Mouse (Mus musculus) heart, postnatal 36 days (tissue): ENCODE measurements around the gene Wdr19. TPM values are rescaled to one million over a fixed set of nuclear protein-coding genes. Genes with fewer than 3 reads are reported as not detected.
"Not testable (repeated sequence)": the region's sequence is repeated elsewhere in the genome, so short reads cannot be mapped to it uniquely, and the experiment has no call there.

Experiments used
- DNase-seq, 2 experiments: peaks; one replicate each; pipeline ENCODE4 v3.0.0; 2021 to 2022
- intact Hi-C: fragments of 180-260 bp; cut with DNase I; formaldehyde crosslinking; loops from one replicate; pipeline ENCODE4 v1.15.1; 2025
- total RNA-seq, 2 experiments: library from RNA; stranded (reverse); gene quantifications; 2 replicates each; pipeline ENCODE4 v1.2.3; 2021

The Wdr19 gene
- total RNA-seq, 2 experiments from 2014 or later, result 1.6 to 1.7 TPM

DNA sequence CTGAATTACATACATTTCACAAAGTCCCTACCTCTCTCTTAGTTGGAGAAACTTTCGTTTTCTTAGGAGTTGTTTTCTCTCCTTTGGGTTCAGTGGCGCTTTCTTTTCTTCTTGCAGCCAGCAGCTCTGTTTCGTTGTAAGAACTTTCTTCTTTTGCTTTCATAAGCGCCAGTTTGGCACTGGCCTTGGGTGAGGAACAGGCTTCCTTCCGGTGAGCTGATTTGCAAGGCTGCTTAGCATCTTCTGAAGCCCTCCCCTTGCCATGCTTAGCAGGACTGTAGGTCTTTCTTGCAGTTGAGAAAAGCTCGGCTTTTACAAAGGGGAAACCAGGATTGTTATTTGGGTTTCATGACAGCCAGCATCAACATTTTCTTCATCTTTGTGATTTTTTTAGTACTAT lies 94.1 kb downstream of the Wdr19 start:
- no peak for DNase-seq
- intact Hi-C loops, result no loop called here

DNA sequence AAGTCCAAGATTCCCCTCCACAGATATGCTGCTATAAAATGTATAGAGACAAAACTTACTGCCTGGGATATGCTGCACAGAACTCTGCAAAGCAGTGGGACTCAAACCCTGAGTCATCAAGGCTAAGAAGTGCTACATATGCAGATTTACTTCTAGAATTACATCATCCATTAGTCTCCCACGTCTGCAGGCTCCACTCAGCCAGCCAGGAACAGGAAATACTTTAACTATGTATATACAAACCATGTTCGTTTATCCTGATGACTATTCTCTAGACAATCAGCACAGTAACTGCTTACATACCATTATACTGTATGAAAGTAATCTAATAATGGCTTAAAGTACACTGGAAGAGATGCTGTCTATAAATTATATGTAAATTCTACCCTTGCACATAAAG lies 94.8 kb downstream of the Wdr19 start:
- intact Hi-C loops, result no loop called here
- DNase-seq, result no peak

DNA sequence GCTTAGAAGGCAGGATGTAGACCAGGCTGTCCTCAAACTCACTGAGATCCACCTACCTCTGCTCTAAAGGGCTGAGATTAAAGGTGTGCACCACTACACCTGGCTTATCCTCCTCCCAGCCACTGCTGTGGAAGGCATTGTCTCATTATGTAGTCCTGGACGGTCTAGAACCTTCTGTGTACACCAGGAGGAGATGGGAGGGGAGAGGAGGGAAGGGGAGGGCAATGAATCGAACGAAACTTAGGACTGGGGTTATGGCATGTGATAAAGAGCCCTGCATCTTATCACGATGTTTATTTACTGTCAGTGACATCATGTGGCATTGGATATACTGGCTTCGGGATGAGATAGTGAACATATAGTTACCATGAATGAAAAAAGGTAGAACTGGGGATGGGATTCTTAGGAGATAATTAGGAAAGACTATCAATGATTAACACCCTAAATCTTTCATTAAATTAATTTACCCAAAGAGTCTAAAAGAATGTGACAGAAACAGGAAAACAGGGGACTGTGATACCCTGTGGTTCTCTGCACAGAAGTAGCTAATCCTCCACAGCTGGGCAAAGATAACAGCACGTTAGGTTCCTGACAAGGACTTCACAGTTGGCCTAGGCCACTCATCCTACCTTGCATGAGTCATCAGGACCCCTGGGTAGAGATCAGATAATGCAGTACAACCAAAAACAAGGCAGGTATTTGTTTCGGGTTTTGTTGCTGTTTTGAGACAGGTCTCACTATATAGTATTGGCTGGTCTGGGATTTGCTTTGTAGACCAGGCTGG lies 98.9 kb downstream of the Wdr19 start:
- DNase-seq, result no peak
- intact Hi-C loops, result no loop called here

DNA sequence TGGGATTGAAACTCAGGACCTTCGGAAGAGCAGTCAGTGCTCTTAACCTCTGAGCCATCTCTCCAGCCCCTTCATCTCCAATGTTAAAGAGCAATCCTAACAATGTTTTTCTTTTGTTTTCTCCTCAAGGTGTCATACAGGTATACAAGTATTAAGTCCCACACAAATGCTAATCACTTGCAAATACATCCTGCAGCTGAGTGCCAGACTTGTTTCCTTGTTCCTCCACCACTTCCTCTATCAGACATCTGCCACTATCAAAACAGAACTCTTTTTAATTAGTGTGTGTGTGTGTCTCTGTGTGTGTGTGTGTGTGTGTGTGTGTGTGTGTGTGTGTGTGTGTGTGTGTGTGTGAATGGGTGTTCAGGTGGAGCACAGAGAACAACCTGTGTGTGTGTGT lies 100.1 kb downstream of the Wdr19 start:
- intact Hi-C loops, DNase-seq: not testable (repeated sequence)

DNA sequence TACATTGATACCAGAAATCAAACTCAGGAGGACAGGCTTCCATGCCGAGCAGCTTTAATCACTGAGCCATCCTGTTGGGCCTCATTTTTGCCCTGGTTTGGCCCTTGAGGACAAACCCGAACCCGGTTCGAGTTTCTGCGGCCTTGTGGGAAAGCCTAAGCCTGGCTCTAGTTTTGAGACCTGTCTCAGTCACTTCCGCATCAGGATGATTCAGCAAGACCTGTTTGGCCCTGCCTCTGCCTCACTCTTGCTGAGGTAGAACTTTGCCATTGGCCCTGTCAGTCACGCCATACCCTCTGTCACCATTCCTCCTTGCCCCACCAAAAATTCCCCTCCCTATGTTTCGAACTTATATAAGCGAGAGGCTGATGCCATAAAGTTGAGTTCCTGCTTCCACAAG lies 100.6 kb downstream of the Wdr19 start:
- DNase-seq, result no peak
- intact Hi-C loops, result no loop called here

DNA sequence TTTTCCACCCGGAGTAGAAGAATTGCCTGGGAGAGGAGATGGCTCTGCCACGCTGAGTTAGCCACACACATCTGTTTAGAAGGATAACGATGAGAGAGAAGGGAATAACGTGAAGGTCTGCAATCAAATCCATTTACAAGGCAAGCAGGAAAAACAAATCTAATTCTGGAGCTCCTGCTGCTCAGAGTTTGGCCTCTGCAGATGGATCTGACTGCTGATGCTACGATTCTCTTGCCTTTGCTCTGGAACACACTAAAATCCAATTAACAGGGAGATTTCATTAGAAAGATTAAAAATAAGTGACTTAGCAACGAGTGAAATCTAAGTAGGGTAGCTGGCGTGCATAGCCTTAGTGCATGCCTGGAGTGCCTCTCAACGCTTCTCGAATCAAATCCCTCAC lies 106.0 kb downstream of the Wdr19 start:
- intact Hi-C loops, result no loop called here
- DNase-seq, result no peak

DNA sequence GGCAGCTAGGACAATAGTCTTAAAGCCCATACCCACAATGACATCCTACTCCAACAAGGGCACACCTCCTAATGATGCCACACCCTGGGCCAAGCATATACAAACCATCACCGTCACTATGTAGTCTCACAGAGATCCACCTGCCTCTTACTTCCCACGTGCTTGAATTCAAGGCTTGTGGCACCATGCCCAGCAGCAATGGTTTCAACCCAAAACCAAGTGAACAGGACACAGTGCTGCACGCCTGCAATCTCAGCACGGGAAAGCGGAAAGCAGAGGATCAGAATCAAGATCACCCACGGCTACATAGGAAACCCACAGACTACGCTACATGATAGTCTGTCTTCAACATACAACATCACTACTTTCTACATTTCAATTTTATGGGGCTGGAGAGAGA lies 108.7 kb downstream of the Wdr19 start:
- intact Hi-C loops, result no loop called here
- DNase-seq, result no peak

DNA sequence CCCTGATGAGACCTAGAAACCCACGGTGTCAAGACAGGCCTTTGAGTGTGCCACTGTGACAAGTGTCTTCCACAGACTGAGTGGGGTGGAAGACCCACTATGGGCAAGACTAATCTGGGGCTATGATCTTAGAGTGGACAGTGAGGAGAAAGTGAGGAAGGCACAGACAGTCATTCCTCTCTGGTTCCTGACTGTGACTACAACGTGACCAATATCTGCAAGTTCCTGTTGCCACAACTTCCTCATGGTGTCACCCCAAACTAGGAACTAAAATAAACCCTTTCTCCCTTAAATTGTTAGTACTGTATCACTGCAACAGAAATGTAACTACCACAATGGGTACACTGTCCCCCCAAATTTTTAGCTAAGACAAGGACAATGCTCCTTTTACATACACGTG lies 109.4 kb downstream of the Wdr19 start:
- no peak for DNase-seq

More for the DNA sequence above, 109.4 kb downstream of the Wdr19 start:
- intact Hi-C loops, result no loop called here

Other genes with a start within 250 kb of the Wdr19 start
- under 1 TPM; 0.94 to 0.98 TPM for gene Tlr6, start 239.6 kb upstream of the Wdr19 start, total RNA-seq
- 10 to 100 TPM; 16.4 to 16.8 TPM for gene Fam114a1, start 229.6 kb upstream of the Wdr19 start, total RNA-seq
- under 1 TPM in 1 of 2 experiments, not detected in 1; 0.30 TPM for gene Tmem156, start 107.6 kb upstream of the Wdr19 start, total RNA-seq
- gene Klhl5, start 92.2 kb upstream of the Wdr19 start, total RNA-seq, result 10 to 100 TPM; 14.3 to 15.1 TPM
- 10 to 100 TPM; 31.1 to 42.5 TPM for gene Rfc1, start 136.0 kb downstream of the Wdr19 start, total RNA-seq
- under 1 TPM; 0.14 to 0.36 TPM for gene Klb, start 148.6 kb downstream of the Wdr19 start, total RNA-seq
- gene Rpl9, start 191.7 kb downstream of the Wdr19 start, total RNA-seq, result 100 to 1,000 TPM; 645 to 671 TPM
- 10 to 100 TPM; 54.8 to 55.8 TPM for gene Lias, start 191.8 kb downstream of the Wdr19 start, total RNA-seq
- 10 to 100 TPM; 15.0 to 15.2 TPM for gene Ugdh, start 236.3 kb downstream of the Wdr19 start, total RNA-seq